Mouse (Mus musculus): ENCODE results near the gene Cep78. TPM values are rescaled to one million over a fixed set of nuclear protein-coding genes. Genes with fewer than 3 reads are reported as not detected.
"Not testable (repeated sequence)": the region's sequence is repeated elsewhere in the genome, so short reads cannot be mapped to it uniquely, and the experiment has no call there.

Gene Cep78
- 43.0 and 43.3 TPM in 2 replicates for polyA plus RNA-seq (2016; fragmentation: Nextera tagmentation; extraction: Ambion mirVana)

- Histone ChIP-seq H3K27me3 (no peaks in the 10 kb centered on the region), H3K4me1 (peaks cover 7% of the 10 kb centered on the region), H3K4me3 (peak within 1 kb of the TSS; percentile 78), H3K27ac (peak within 1 kb of the TSS; percentile 82), H3K9ac (peak within 1 kb of the TSS; percentile 82), H3K36me3 (peaks cover 12% of the 10 kb centered on the region; the same call in 1 of the 2 replicates), H3K4me2 (replicated peaks) (peak within 1 kb of the TSS; percentile 51), H3K9me3 (no peaks in the 10 kb centered on the region)
- under 1% methylated on average over 88 of the region's 88 CpGs for WGBS
- ATAC-seq (ENCODE audit: insufficient number of reproducible peaks, insufficient read depth, low FRiP score, low TSS enrichment) = peak; percentile 87
These were observed at the start of gene Cep78 for GRCm38 (mm10) chr19:15984449-15985171. Gene Cep78, minus strand, starts transcription at chr19:15984989.

GRCm38 (mm10) chr19:16031276-16031675 lies 46.5 kb upstream of the Cep78 start:
- H3K4me1 ChIP-seq = no peaks in the 10 kb centered on the region
- H3K4me3 ChIP-seq = no peak overlapping the region
- no peaks in the 10 kb centered on the region for H3K9me3 ChIP-seq
- no peaks in the 10 kb centered on the region for H3K36me3 ChIP-seq
- H3K4me2 ChIP-seq (replicated peaks) = no peak overlapping the region
- WGBS = 86% methylated on average over 4 of the region's 4 CpGs
- ATAC-seq (ENCODE audit: insufficient number of reproducible peaks, insufficient read depth, low FRiP score, low TSS enrichment) = no peak
- no peak overlapping the region for H3K9ac ChIP-seq
- H3K27me3 ChIP-seq = no peaks in the 10 kb centered on the region
- H3K27ac ChIP-seq = no peak overlapping the region

- not testable (repeated sequence) for H3K9me3 ChIP-seq; H3K4me1 ChIP-seq; H3K9ac ChIP-seq; H3K27ac ChIP-seq; ATAC-seq (ENCODE audit: insufficient number of reproducible peaks, insufficient read depth, low FRiP score, low TSS enrichment); H3K27me3 ChIP-seq; H3K36me3 ChIP-seq
- Histone ChIP-seq H3K4me2 (replicated peaks) (peak overlapping the region; percentile 40), H3K4me3 (peak overlapping the region; percentile 21; the same call in 1 of the 2 replicates)
- 32% methylated on average over 7 of the region's 9 CpGs for WGBS
These were observed 44.5 kb upstream of the Cep78 start for GRCm38 (mm10) chr19:16029253-16029771.

- H3K9me3 ChIP-seq = no peaks in the 10 kb centered on the region
- H3K4me3 ChIP-seq = peak overlapping the region; percentile 21; the same call in 1 of the 2 replicates
- H3K27me3 ChIP-seq = no peaks in the 10 kb centered on the region
- no peaks in the 10 kb centered on the region for H3K36me3 ChIP-seq
- ATAC-seq (ENCODE audit: insufficient number of reproducible peaks, insufficient read depth, low FRiP score, low TSS enrichment) = no peak
- H3K9ac ChIP-seq = no peak overlapping the region
- WGBS = 62% methylated on average over 5 of the region's 5 CpGs
- peak overlapping the region; percentile 40 for H3K4me2 ChIP-seq (replicated peaks)
- H3K27ac ChIP-seq = no peak overlapping the region
- H3K4me1 ChIP-seq = no peaks in the 10 kb centered on the region
These were observed 44.0 kb upstream of the Cep78 start for GRCm38 (mm10) chr19:16028746-16029252.

GRCm38 (mm10) chr19:16027876-16028670 lies 43.3 kb upstream of the Cep78 start:
- H3K4me2 ChIP-seq (replicated peaks) = no peak overlapping the region
- H3K4me3 ChIP-seq = no peak overlapping the region
- H3K36me3 ChIP-seq = no peaks in the 10 kb centered on the region
- WGBS = 84% methylated on average over 14 of the region's 15 CpGs
- H3K4me1 ChIP-seq = no peaks in the 10 kb centered on the region
- no peak overlapping the region for H3K9ac ChIP-seq
- no peak overlapping the region for H3K27ac ChIP-seq
- H3K27me3 ChIP-seq = no peaks in the 10 kb centered on the region
- ATAC-seq (ENCODE audit: insufficient number of reproducible peaks, insufficient read depth, low FRiP score, low TSS enrichment) = no peak
- no peaks in the 10 kb centered on the region for H3K9me3 ChIP-seq

GRCm38 (mm10) chr19:16026276-16026675 lies 41.5 kb upstream of the Cep78 start:
- H3K4me1 ChIP-seq = 0 out of 2 replicates have a peak, but pooled peaks cover 8% of the 10 kb centered on the region
- no peak overlapping the region for H3K4me2 ChIP-seq (replicated peaks)
- no peaks in the 10 kb centered on the region for H3K27me3 ChIP-seq
- ATAC-seq (ENCODE audit: insufficient number of reproducible peaks, insufficient read depth, low FRiP score, low TSS enrichment) = no peak
- no peak overlapping the region for H3K9ac ChIP-seq
- 99% methylated on average over 5 of the region's 5 CpGs for WGBS
- no peaks in the 10 kb centered on the region for H3K36me3 ChIP-seq
- H3K9me3 ChIP-seq = no peaks in the 10 kb centered on the region
- no peak overlapping the region for H3K27ac ChIP-seq
- no peak overlapping the region for H3K4me3 ChIP-seq

GRCm38 (mm10) chr19:16022178-16022577 lies 37.4 kb upstream of the Cep78 start:
- Histone ChIP-seq H3K36me3 (no peaks in the 10 kb centered on the region), H3K27me3 (no peaks in the 10 kb centered on the region), H3K4me2 (replicated peaks) (no peak overlapping the region; the same call in 1 of the 2 replicates), H3K9me3 (no peaks in the 10 kb centered on the region), H3K4me1 (0 out of 2 replicates have a peak, but pooled peaks cover 8% of the 10 kb centered on the region), H3K4me3 (no peak overlapping the region), H3K9ac (no peak overlapping the region), H3K27ac (no peak overlapping the region)
- 51% methylated on average over 10 of the region's 10 CpGs for WGBS
- no peak for ATAC-seq (ENCODE audit: insufficient number of reproducible peaks, insufficient read depth, low FRiP score, low TSS enrichment)

GRCm38 (mm10) chr19:16016171-16016570 lies 31.4 kb upstream of the Cep78 start:
- no peak for ATAC-seq (ENCODE audit: insufficient number of reproducible peaks, insufficient read depth, low FRiP score, low TSS enrichment)
- H3K4me1 ChIP-seq = no peaks in the 10 kb centered on the region
- H3K27ac ChIP-seq = no peak overlapping the region
- no peak overlapping the region for H3K4me3 ChIP-seq
- H3K9ac ChIP-seq = no peak overlapping the region
- H3K4me2 ChIP-seq (replicated peaks) = no peak overlapping the region
- WGBS = 81% methylated on average over 1 of the region's 1 CpGs
- H3K36me3 ChIP-seq = no peaks in the 10 kb centered on the region
- no peaks in the 10 kb centered on the region for H3K27me3 ChIP-seq
- H3K9me3 ChIP-seq = no peaks in the 10 kb centered on the region

GRCm38 (mm10) chr19:16015191-16015968 lies 30.6 kb upstream of the Cep78 start:
- Histone ChIP-seq H3K27ac (no peak overlapping the region), H3K4me2 (replicated peaks) (no peak overlapping the region), H3K9ac (no peak overlapping the region), H3K4me3 (no peak overlapping the region), H3K27me3 (no peaks in the 10 kb centered on the region), H3K4me1 (no peaks in the 10 kb centered on the region), H3K36me3 (no peaks in the 10 kb centered on the region), H3K9me3 (no peaks in the 10 kb centered on the region)
- no peak for ATAC-seq (ENCODE audit: insufficient number of reproducible peaks, insufficient read depth, low FRiP score, low TSS enrichment)
- WGBS = 85% methylated on average over 10 of the region's 10 CpGs

- Histone ChIP-seq H3K9ac (no peak overlapping the region), H3K36me3 (no peaks in the 10 kb centered on the region), H3K27ac (no peak overlapping the region), H3K9me3 (no peaks in the 10 kb centered on the region), H3K4me2 (replicated peaks) (no peak overlapping the region), H3K4me1 (no peaks in the 10 kb centered on the region), H3K4me3 (no peak overlapping the region), H3K27me3 (no peaks in the 10 kb centered on the region)
- WGBS = 72% methylated on average over 6 of the region's 6 CpGs
- ATAC-seq (ENCODE audit: insufficient number of reproducible peaks, insufficient read depth, low FRiP score, low TSS enrichment) = no peak
These were observed 25.1 kb upstream of the Cep78 start for GRCm38 (mm10) chr19:16009746-16010337.

- no peak overlapping the region for H3K27ac ChIP-seq
- no peak overlapping the region for H3K4me2 ChIP-seq (replicated peaks)
- no peak overlapping the region for H3K4me3 ChIP-seq
- H3K9me3 ChIP-seq = no peaks in the 10 kb centered on the region
- no peaks in the 10 kb centered on the region for H3K27me3 ChIP-seq
- no peaks in the 10 kb centered on the region for H3K4me1 ChIP-seq
- no peaks in the 10 kb centered on the region for H3K36me3 ChIP-seq
- ATAC-seq (ENCODE audit: insufficient number of reproducible peaks, insufficient read depth, low FRiP score, low TSS enrichment) = no peak
- WGBS = 79% methylated on average over 4 of the region's 4 CpGs
- no peak overlapping the region for H3K9ac ChIP-seq
These were observed 24.3 kb upstream of the Cep78 start for GRCm38 (mm10) chr19:16009111-16009510.
